Mouse (Mus musculus) testis, adult 2 months (tissue): ENCODE measurements around the gene 4932438A13Rik.

Experiments
- CTCF ChIP-seq: fragments of 200-500 bp; IDR thresholded peaks from 2 replicates; pipeline ENCODE4 v1.5.1; 2012; ENCODE audit warnings: low read depth, mild to moderate bottlenecking, inconsistent platforms, low read length, moderate library complexity; ENCODE audit not compliant: control insufficient read depth, insufficient read depth, insufficient replicate concordance
- POLR2A ChIP-seq: fragments of 200-500 bp; IDR thresholded peaks from 2 replicates; pipeline ENCODE4 v1.6.1; 2012; ENCODE audit warnings: low read depth, mild to moderate bottlenecking, inconsistent platforms, low read length, moderate library complexity; ENCODE audit not compliant: control insufficient read depth

DNA sequence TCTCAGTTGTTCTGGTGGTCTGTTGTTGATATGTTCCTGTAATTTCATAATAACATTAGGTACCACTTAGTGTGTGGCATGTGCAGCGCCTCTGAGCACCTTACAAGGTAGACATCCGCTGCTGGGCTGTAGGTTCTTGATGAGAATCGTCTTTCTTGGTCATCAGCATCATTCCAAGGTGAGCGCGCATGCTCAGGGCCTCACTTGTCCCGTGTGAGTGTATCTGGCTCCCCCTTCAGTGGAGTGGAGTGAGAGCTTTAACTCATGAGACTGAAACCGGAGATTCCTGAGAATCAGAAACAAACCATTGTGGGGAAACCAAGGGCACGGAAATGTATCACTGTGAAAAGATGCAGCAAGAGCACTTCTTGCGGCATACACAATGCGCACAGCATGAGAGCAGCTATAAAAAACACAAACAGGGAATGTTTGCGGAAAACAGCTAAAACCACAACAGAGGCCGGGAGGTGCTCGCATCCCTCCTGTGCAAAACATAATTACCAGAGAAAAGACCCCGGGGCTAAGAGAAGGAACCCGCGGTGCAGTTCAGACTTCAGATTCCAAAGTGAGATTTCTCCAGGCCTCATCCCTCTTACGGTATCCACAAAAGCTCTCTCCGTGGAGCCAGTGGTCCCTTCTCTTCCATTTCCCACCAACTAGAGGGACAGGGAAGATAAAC lies 27.2 kb upstream of the 4932438A13Rik start:
- TF ChIP-seq CTCF (peak; percentile 23; the same call in 1 of the 2 replicates), POLR2A (no peak)
